Mouse (Mus musculus) forebrain, embryonic 11.5 days (tissue): ENCODE results near the gene Chn1. TPM values are rescaled to one million over a fixed set of nuclear protein-coding genes. Genes with fewer than 3 reads are reported as not detected.

Source experiments
- ATAC-seq: fragments of 200-750 bp; cut with Nextera tagmentation; replicated peaks from 2 replicates; pipeline ENCODE4 v1.8.0; 2017; ENCODE audit warnings: moderate TSS enrichment; ENCODE audit not compliant: low FRiP score
- DNase-seq: peaks from one replicate; pipeline ENCODE4 v3.0.0-alpha.2; 2017; ENCODE audit warnings: low spot score
- H3K27ac ChIP-seq: fragments of 300-500 bp; sonication (generic); 2 replicates; pipeline ENCODE4 v1.5.1; 2014; ENCODE audit warnings: low read depth, low read length
- H3K27me3 ChIP-seq: fragments of 300-500 bp; sonication (generic); 2 replicates; pipeline ENCODE4 v1.6.1; 2014; ENCODE audit warnings: mild to moderate bottlenecking, low read length, mixed read lengths; ENCODE audit not compliant: control insufficient read depth, insufficient read depth
- H3K36me3 ChIP-seq: fragments of 300-500 bp; sonication (generic); 2 replicates; pipeline ENCODE4 v1.6.1; 2014; ENCODE audit warnings: mild to moderate bottlenecking, low read length, moderate library complexity, mixed read lengths; ENCODE audit not compliant: control insufficient read depth, insufficient read depth
- H3K4me1 ChIP-seq: fragments of 300-500 bp; sonication (generic); replicated peaks from 2 replicates; pipeline ENCODE4 v1.6.1; 2014; ENCODE audit warnings: low read length, mixed read lengths; ENCODE audit not compliant: control insufficient read depth, insufficient read depth
- H3K4me2 ChIP-seq: fragments of 300-500 bp; sonication (generic); 2 replicates; pipeline ENCODE4 v1.6.1; 2014; ENCODE audit warnings: low read depth, mild to moderate bottlenecking, low read length, moderate library complexity, mixed read lengths; ENCODE audit not compliant: severe bottlenecking
- H3K4me3 ChIP-seq: fragments of 300-500 bp; sonication (generic); 2 replicates; pipeline ENCODE4 v1.5.1; 2014; ENCODE audit warnings: low read depth, low read length
- H3K9ac ChIP-seq: fragments of 300-500 bp; sonication (generic); 2 replicates; pipeline ENCODE4 v1.6.1; 2014; ENCODE audit warnings: low read length
- H3K9me3 ChIP-seq: fragments of 300-500 bp; sonication (generic); 2 replicates; pipeline ENCODE4 v1.6.1; 2016; ENCODE audit warnings: low read length, mixed read lengths; ENCODE audit not compliant: control insufficient read depth
- WGBS: fragments of 180-500 bp; shearing (Covaris S2); extraction: QIAGEN DNeasy Blood & Tissue Kit; methylation state at CpG from one replicate; pipeline ENCODE4 v1.1.7; 2014; 5-methylcytosine and 5-hydroxymethylcytosine counted together
- polyA plus RNA-seq: library from polyadenylated mRNA; unstranded; fragments of >200 nt; fragmentation: Nextera tagmentation; extraction: Ambion mirVana; gene quantifications from 2 replicates; pipeline ENCODE4 v1.2.1, GENCODE M21; 2014

Chn1 gene
- polyA plus RNA-seq, 1 experiment from 2014 or later: 62.2 TPM

- ATAC-seq (no peak), DNase-seq (no peak)
- Histone ChIP-seq H3K9ac (no peak overlapping the region), H3K4me3 (no peak overlapping the region), H3K27ac (no peak overlapping the region), H3K27me3 (no peaks in the 10 kb centered on the region), H3K9me3 (no peaks in the 10 kb centered on the region), H3K4me2 (no peak overlapping the region), H3K4me1 (no peaks in the 10 kb centered on the region), H3K36me3 (no peaks in the 10 kb centered on the region)
- 91% methylated on average over 11 of the region's 11 CpGs for WGBS
Measured at GRCm38 (mm10) chr2:73660566-73661134, 114.5 kb downstream of the Chn1 start.

DNA sequence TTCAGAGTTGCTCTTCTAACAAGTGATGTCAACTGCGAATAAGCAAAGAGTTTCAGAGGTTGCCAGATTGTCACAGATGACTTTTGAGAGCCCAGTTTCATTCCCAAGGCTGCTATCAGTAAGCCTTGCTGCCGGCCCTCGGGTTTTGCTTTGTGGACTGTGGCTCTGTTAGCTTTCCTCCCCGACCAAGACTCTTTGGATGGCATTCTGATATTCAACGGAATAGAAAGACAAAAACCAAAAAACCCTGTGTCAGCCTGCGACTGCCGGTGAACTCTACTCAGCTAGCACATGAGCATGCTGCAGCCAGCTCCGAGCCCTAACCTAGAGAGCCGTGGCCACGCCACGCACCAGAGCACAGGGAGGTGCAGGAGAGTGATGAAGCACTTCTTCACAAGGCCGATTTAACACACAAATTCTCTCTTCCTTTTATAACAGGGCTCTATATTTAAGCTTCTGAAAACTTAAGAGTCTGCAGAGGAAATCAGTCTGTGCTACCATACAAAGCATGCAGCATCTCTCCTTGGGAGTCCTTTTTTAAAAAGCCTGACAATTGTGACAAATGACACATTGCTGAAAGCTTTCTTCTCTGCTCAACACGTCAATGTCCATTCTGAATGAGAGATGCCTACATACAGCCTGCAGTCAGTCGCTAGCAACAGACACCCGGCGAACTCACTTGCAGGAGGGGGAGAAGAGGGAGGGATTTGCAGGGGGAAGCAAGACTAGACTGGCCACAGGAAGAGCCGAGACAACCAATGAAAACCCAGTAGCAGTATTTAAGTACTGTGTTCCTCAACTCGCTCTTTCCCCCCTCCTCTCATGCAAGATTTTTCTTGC, 115.2 kb downstream of the Chn1 start:
- H3K4me1 ChIP-seq: no peaks in the 10 kb centered on the region
- no peak overlapping the region for H3K9ac ChIP-seq
- H3K36me3 ChIP-seq: no peaks in the 10 kb centered on the region
- no peak overlapping the region for H3K4me3 ChIP-seq
- ATAC-seq (peak; percentile 83), DNase-seq (no peak)
- H3K4me2 ChIP-seq: no peak overlapping the region
- no peaks in the 10 kb centered on the region for H3K9me3 ChIP-seq
- no peaks in the 10 kb centered on the region for H3K27me3 ChIP-seq
- H3K27ac ChIP-seq: no peak overlapping the region
- 56% methylated on average over 18 of the region's 18 CpGs for WGBS

DNA sequence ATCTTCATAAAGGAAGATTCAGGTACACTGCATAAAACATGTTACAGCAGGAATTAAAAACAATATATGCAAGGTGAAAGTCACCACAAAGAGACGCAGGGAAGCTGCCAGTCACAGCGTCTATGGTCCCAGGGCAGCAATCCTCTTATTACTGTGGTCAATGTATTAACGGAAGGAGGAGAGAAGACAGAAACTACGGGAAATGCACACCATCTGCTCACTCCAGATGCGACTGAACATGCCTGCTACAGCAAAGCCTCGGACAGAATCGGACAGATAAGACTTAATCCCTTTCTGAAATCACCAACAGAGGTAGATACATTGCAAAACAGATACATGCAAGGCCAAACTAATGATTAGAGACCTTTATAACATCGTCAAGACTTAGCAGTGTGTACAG, 116.1 kb downstream of the Chn1 start:
- no peak for ATAC-seq
- 85% methylated on average over 8 of the region's 8 CpGs for WGBS
- Histone ChIP-seq H3K27ac (no peak overlapping the region), H3K4me3 (no peak overlapping the region), H3K4me1 (no peaks in the 10 kb centered on the region), H3K9me3 (no peaks in the 10 kb centered on the region), H3K4me2 (no peak overlapping the region), H3K27me3 (no peaks in the 10 kb centered on the region), H3K36me3 (no peaks in the 10 kb centered on the region), H3K9ac (no peak overlapping the region)
- no peak for DNase-seq

DNA sequence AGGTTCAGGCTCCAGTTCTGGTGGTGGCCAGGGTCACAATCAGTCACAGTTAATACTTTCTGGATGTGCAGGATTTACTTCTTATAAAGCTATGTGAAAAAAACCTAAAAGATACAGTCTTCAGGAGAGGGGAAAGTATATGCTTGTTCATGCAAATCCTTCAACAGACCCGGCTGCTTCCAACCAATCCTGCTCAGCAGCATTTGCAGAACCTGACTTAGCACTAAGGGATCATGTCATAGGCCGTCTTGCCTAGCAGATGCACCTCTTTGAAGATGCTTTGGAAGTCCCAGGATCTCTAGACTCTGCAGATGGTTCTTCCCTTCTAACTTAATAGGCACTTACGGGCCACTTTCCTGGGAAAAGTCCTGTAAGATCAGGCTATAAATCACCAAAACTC, 117.2 kb downstream of the Chn1 start:
- Histone ChIP-seq H3K4me1 (no peaks in the 10 kb centered on the region), H3K4me2 (no peak overlapping the region), H3K27me3 (no peaks in the 10 kb centered on the region), H3K9me3 (no peaks in the 10 kb centered on the region), H3K9ac (no peak overlapping the region), H3K36me3 (no peaks in the 10 kb centered on the region), H3K4me3 (no peak overlapping the region), H3K27ac (no peak overlapping the region)
- 85% methylated on average over 3 of the region's 3 CpGs for WGBS
- ATAC-seq (no peak), DNase-seq (no peak)

GRCm38 (mm10) chr2:73657151-73657550, 118.0 kb downstream of the Chn1 start:
- Histone ChIP-seq H3K9me3 (no peaks in the 10 kb centered on the region), H3K4me2 (no peak overlapping the region), H3K27me3 (no peaks in the 10 kb centered on the region), H3K36me3 (no peaks in the 10 kb centered on the region), H3K4me3 (no peak overlapping the region), H3K9ac (no peak overlapping the region), H3K27ac (no peak overlapping the region), H3K4me1 (no peaks in the 10 kb centered on the region)
- DNase-seq: no peak
- 65% methylated on average over 7 of the region's 7 CpGs for WGBS
- ATAC-seq: no peak

GRCm38 (mm10) chr2:73655663-73656062, 119.5 kb downstream of the Chn1 start:
- DNase-seq: no peak
- no peak for ATAC-seq
- Histone ChIP-seq H3K9me3 (no peaks in the 10 kb centered on the region), H3K27ac (no peak overlapping the region), H3K27me3 (no peaks in the 10 kb centered on the region), H3K4me1 (no peaks in the 10 kb centered on the region), H3K4me3 (no peak overlapping the region), H3K4me2 (no peak overlapping the region), H3K9ac (no peak overlapping the region), H3K36me3 (no peaks in the 10 kb centered on the region)
- 80% methylated on average over 4 of the region's 4 CpGs for WGBS

DNA sequence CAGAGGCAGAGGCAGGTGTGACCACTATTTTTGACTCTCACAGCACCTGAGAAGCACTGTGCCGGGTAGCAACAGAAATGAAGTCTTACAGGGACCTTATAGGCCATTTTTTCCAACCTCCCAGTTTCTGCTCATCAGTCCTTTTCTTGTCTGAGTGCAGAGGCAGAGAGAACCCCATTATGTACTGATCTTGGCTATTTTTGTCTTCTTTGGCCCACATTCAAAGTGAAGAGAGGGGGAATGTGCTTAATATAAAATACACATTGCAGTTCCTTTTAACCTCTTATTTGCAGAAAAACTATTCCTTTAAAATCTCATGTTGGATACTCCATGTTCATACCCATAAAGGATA, 120.3 kb downstream of the Chn1 start:
- H3K4me1 ChIP-seq: no peaks in the 10 kb centered on the region
- ATAC-seq: no peak
- H3K4me2 ChIP-seq: no peak overlapping the region
- 78% methylated on average over 1 of the region's 1 CpGs for WGBS
- H3K9me3 ChIP-seq: no peaks in the 10 kb centered on the region
- no peak overlapping the region for H3K27ac ChIP-seq
- H3K36me3 ChIP-seq: no peaks in the 10 kb centered on the region
- no peak overlapping the region for H3K4me3 ChIP-seq
- no peaks in the 10 kb centered on the region for H3K27me3 ChIP-seq
- no peak for DNase-seq
- no peak overlapping the region for H3K9ac ChIP-seq

GRCm38 (mm10) chr2:73654059-73654891, 120.9 kb downstream of the Chn1 start:
- no peak overlapping the region for H3K4me2 ChIP-seq
- 88% methylated on average over 4 of the region's 4 CpGs for WGBS
- ATAC-seq: no peak

More at GRCm38 (mm10) chr2:73654059-73654891, 120.9 kb downstream of the Chn1 start:
- no peaks in the 10 kb centered on the region for H3K36me3 ChIP-seq
- no peak for DNase-seq
- no peak overlapping the region for H3K4me3 ChIP-seq
- H3K9ac ChIP-seq: no peak overlapping the region
- no peaks in the 10 kb centered on the region for H3K27me3 ChIP-seq
- H3K9me3 ChIP-seq: no peaks in the 10 kb centered on the region
- no peaks in the 10 kb centered on the region for H3K4me1 ChIP-seq
- H3K27ac ChIP-seq: no peak overlapping the region
